Mouse (Mus musculus) MEL (cell line): ENCODE results near the gene Fer1l5. TPM values are rescaled to one million over a fixed set of nuclear protein-coding genes. Genes with fewer than 3 reads are reported as not detected.

Experiments used
- CHD2 ChIP-seq: IDR thresholded peaks from 2 replicates; pipeline ENCODE4 v1.6.1; 2011; ENCODE audit warnings: low read length, improper control_type of control experiment
- E2F4 ChIP-seq: IDR thresholded peaks from 2 replicates; pipeline ENCODE4 v1.6.1; 2011; ENCODE audit warnings: low read depth, low read length, improper control_type of control experiment, borderline replicate concordance
- EP300 ChIP-seq, 2 experiments: IDR thresholded peaks; 2 replicates each; pipeline ENCODE4 v1.6.1; 2011; ENCODE audit warnings: improper control_type of control experiment in 2 of 2, low read length in 2 of 2, low read depth in 1 of 2, mild to moderate bottlenecking in 1 of 2
- ETS1 ChIP-seq: IDR thresholded peaks from 2 replicates; pipeline ENCODE4 v1.6.1; 2012; ENCODE audit warnings: low read depth, mild to moderate bottlenecking, inconsistent platforms, low read length, improper control_type of control experiment, moderate library complexity
- HCFC1 ChIP-seq: IDR thresholded peaks from 2 replicates; pipeline ENCODE4 v1.6.1; 2012; ENCODE audit warnings: low read depth, mild to moderate bottlenecking, inconsistent platforms, low read length, improper control_type of control experiment, moderate library complexity
- JUND ChIP-seq: IDR thresholded peaks from 2 replicates; pipeline ENCODE4 v1.6.1; 2011; ENCODE audit warnings: low read depth, mild to moderate bottlenecking, improper control_type of control experiment, low read length
- KAT2A ChIP-seq: conservative IDR thresholded peaks from 2 replicates; pipeline ENCODE4 v1.6.1; 2012; ENCODE audit warnings: low read depth, low read length, improper control_type of control experiment, inconsistent platforms
- MAX ChIP-seq: IDR thresholded peaks from 2 replicates; pipeline ENCODE4 v1.6.1; 2011; ENCODE audit warnings: low read length, improper control_type of control experiment
- MYB ChIP-seq: IDR thresholded peaks from 2 replicates; pipeline ENCODE4 v1.6.1; 2011; ENCODE audit warnings: mild to moderate bottlenecking, low read depth, low read length, improper control_type of control experiment
- MYC ChIP-seq: IDR thresholded peaks from 2 replicates; pipeline ENCODE4 v1.6.1; 2011; ENCODE audit warnings: low read depth, mild to moderate bottlenecking, low read length, improper control_type of control experiment, moderate library complexity
- POLR2AphosphoS2 ChIP-seq: IDR thresholded peaks from 2 replicates; pipeline ENCODE4 v1.6.1; 2011; ENCODE audit warnings: low read length, improper control_type of control experiment
- SMC3 ChIP-seq: IDR thresholded peaks from 2 replicates; pipeline ENCODE4 v1.6.1; 2011; ENCODE audit warnings: low read depth, low read length, improper control_type of control experiment
- TBP ChIP-seq: IDR thresholded peaks from 2 replicates; pipeline ENCODE4 v1.8.0; 2011; ENCODE audit warnings: low read depth, low read length, improper control_type of control experiment
- USF1 ChIP-seq: IDR thresholded peaks from 2 replicates; pipeline ENCODE4 v1.6.1; 2014; ENCODE audit warnings: low read depth, mild to moderate bottlenecking, inconsistent platforms, low read length, improper control_type of control experiment, moderate library complexity
- ZKSCAN1 ChIP-seq: IDR thresholded peaks from 2 replicates; pipeline ENCODE4 v1.6.1; 2012; ENCODE audit warnings: low read depth, mild to moderate bottlenecking, inconsistent platforms, low read length, improper control_type of control experiment, moderate library complexity
- polyA plus RNA-seq, 2 experiments: library from polyadenylated mRNA; stranded (reverse) in 1 of 2; unstranded in 1 of 2; fragments of >175 nt in 1 of 2; fragments of >200 nt in 1 of 2; gene quantifications; 2 replicates each; pipeline versions ENCODE4 v1.2.1 to v1.2.4; 2012; ENCODE audit warnings: low replicate concordance in 2 of 2, low read depth in 1 of 2; ENCODE audit not compliant: insufficient read length in 2 of 2, insufficient read depth in 1 of 2, missing spikeins in 1 of 2
- total RNA-seq: library from RNA; depleted of rRNA; stranded (reverse); fragments of 300-350 nt; gene quantifications from 2 replicates; pipeline ENCODE4 v1.2.3, GENCODE M21; 2012; rRNA removed

Gene Fer1l5
- total and polyA plus RNA-seq, 3 experiments = 2.3 TPM; not detected in 2

DNA sequence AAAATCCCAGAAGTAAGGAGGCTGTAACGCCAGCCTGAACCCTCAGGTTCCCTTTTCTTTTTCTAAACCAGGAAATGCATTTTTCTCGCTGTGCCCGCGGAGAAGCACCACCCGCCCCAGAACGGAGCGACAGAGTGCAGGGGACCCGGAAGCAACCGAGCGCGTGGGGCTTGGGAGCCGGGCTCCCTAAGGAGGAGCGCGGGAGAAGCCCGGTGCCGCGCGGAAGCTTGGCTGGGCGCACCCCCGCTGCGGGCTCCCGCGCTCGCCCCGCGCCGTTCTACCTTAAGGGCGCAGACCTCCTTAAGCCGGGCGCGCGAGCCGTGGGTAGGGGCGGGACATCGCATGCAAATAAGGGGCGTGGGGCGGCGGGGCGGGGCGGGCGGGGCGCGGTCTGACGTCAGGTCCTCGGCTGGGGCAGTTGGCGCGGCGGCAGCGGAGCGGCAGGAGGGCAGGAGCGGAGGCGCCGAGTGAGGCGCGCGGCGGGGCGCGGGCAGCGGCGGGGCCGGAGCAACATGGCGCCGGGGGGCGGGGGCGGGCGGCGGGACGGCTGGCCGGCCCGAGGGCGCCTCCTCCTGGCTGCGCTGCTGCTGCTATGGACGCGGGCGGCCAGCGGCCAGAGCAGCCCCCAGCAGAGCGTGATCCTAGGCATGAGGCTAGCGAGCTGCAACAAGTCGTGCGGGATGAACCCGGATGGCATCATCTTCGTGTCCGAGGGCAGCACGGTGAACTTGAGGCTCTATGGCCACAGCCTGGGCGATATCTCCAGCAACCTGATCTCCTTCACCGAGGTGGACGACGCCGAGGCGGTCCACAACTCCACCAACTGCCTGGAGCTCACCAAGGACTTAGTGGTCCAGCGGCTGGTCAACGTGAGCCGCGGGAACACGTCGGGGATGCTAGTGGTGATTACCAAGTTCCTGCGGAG, 99.4 kb downstream of the Fer1l5 start, which contains the start of gene Cnnm4 (continued):
- TF ChIP-seq USF1 (no peak), SMC3 (no peak), ETS1 (peak; percentile 34; the same call in 1 of the 2 replicates), CHD2 (no peak), HCFC1 (no peak), EP300 (IDR thresholded peaks at IDR 0.05; ENCODE audit: low read depth in 1 of 2, low read length in 2 of 2) (0 out of 4 replicates have a peak, but pooled peaks of 1 of the 2 experiments have one; percentile 33), TBP (no peak), POLR2AphosphoS2 (no peak), E2F4 (no peak), JUND (no peak), MAX (no peak), MYB (no peak), MYC (0 out of 2 replicates have a peak, but pooled peaks have one; percentile 39), KAT2A (no peak; the same call in 1 of the 2 replicates), ZKSCAN1 (no peak)
- TF ChIP-seq, all 39 proteins: peak for 9

Other genes starting within 250 kb of the Fer1l5 start
- gene Uggt1, start 127.6 kb upstream of the Fer1l5 start, total RNA-seq = 40.0 and 47.9 TPM in 2 replicates
- gene Uggt1, start 127.6 kb upstream of the Fer1l5 start, polyA plus RNA-seq = 10 to 100 TPM; 33.8 to 98.3 TPM
- gene Neurl3, start 97.6 kb upstream of the Fer1l5 start, total RNA-seq = 0.92 and 1.3 TPM in 2 replicates
- 1 to 10 TPM in 1 of 2 experiments, not detected in 1; 3.3 TPM for gene Neurl3, start 97.6 kb upstream of the Fer1l5 start, polyA plus RNA-seq
- 4.2 and 6.4 TPM in 2 replicates for gene Arid5a, start 64.6 kb upstream of the Fer1l5 start, total RNA-seq
- gene Arid5a, start 64.6 kb upstream of the Fer1l5 start, polyA plus RNA-seq = 1 to 10 TPM in 1 of 2 experiments, not detected in 1; 9.0 TPM
- 26.4 and 29.0 TPM in 2 replicates for gene Kansl3, start 3.1 kb upstream of the Fer1l5 start, total RNA-seq
- 10 to 100 TPM; 45.6 to 55.4 TPM for gene Kansl3, start 3.1 kb upstream of the Fer1l5 start, polyA plus RNA-seq
- gene Lman2l, start 73.0 kb downstream of the Fer1l5 start, total RNA-seq = 6.1 and 7.0 TPM in 2 replicates
- gene Lman2l, start 73.0 kb downstream of the Fer1l5 start, polyA plus RNA-seq = 10 to 100 TPM in 1 of 2 experiments, not detected in 1; 19.7 TPM
- 7.8 and 8.1 TPM in 2 replicates for gene Cnnm4, start 99.3 kb downstream of the Fer1l5 start, total RNA-seq
- gene Cnnm4, start 99.3 kb downstream of the Fer1l5 start, polyA plus RNA-seq = 1 to 10 TPM in 1 of 2 experiments, not detected in 1; 8.5 TPM
- gene Cnnm3, start 139.6 kb downstream of the Fer1l5 start, total RNA-seq = 3.8 and 4.2 TPM in 2 replicates
- 1 to 10 TPM in 1 of 2 experiments, not detected in 1; 9.9 TPM for gene Cnnm3, start 139.6 kb downstream of the Fer1l5 start, polyA plus RNA-seq
- 2.0 and 2.9 TPM in 2 replicates for gene Ankrd23, start 164.6 kb downstream of the Fer1l5 start, total RNA-seq
- 1 to 10 TPM in 1 of 2 experiments, not detected in 1; 3.7 TPM for gene Ankrd23, start 164.6 kb downstream of the Fer1l5 start, polyA plus RNA-seq
- gene Gm42417, start 167.1 kb downstream of the Fer1l5 start, total RNA-seq = not detected in 2 replicates
- gene Gm42417, start 167.1 kb downstream of the Fer1l5 start, polyA plus RNA-seq = under 1 TPM in 1 of 2 experiments, not detected in 1; 0.74 TPM
- gene Ankrd39, start 175.2 kb downstream of the Fer1l5 start, total RNA-seq = 8.8 and 9.7 TPM in 2 replicates
- 10 to 100 TPM in 1 of 2 experiments, not detected in 1; 14.4 TPM for gene Ankrd39, start 175.2 kb downstream of the Fer1l5 start, polyA plus RNA-seq
- gene Sema4c, start 186.1 kb downstream of the Fer1l5 start, total RNA-seq = 0.19 and 0.33 TPM in 2 replicates
- gene Sema4c, start 186.1 kb downstream of the Fer1l5 start, polyA plus RNA-seq = 1 to 10 TPM in 1 of 2 experiments, not detected in 1; 1.4 TPM